Mouse (Mus musculus) forebrain, embryonic 16.5 days (tissue): ENCODE results near the gene G3bp1. TPM values are rescaled to one million over a fixed set of nuclear protein-coding genes. Genes with fewer than 3 reads are reported as not detected.

Experiments used
- ATAC-seq: fragments of 200-750 bp; cut with Nextera tagmentation; 2 replicates; pipeline ENCODE4 v1.8.0; 2017; ENCODE audit warnings: mild to moderate bottlenecking, moderate library complexity
- H3K27ac ChIP-seq: fragments of 300-500 bp; sonication (generic); 2 replicates; pipeline ENCODE4 v1.5.1; 2014; ENCODE audit warnings: low read length, control low read depth
- H3K27me3 ChIP-seq: fragments of 300-500 bp; sonication (generic); replicated peaks from 2 replicates; pipeline ENCODE4 v1.6.1; 2014; ENCODE audit warnings: low read length; ENCODE audit not compliant: control insufficient read depth, insufficient read depth
- H3K36me3 ChIP-seq: fragments of 300-500 bp; sonication (generic); 2 replicates; pipeline ENCODE4 v1.6.1; 2014; ENCODE audit not compliant: control insufficient read depth, insufficient read depth
- H3K4me1 ChIP-seq: fragments of 300-500 bp; sonication (generic); replicated peaks from 2 replicates; pipeline ENCODE4 v1.6.1; 2014; ENCODE audit warnings: low read length; ENCODE audit not compliant: control insufficient read depth, insufficient read depth
- H3K4me2 ChIP-seq: fragments of 300-500 bp; sonication (generic); 2 replicates; pipeline ENCODE4 v1.6.1; 2014; ENCODE audit warnings: mild to moderate bottlenecking, low read length, control low read depth
- H3K4me3 ChIP-seq: fragments of 300-500 bp; sonication (generic); replicated peaks from 2 replicates; pipeline ENCODE4 v1.5.1; 2014; ENCODE audit warnings: mild to moderate bottlenecking, low read length, control low read depth
- H3K9ac ChIP-seq: fragments of 300-500 bp; sonication (generic); replicated peaks from 2 replicates; pipeline ENCODE4 v1.6.1; 2014; ENCODE audit warnings: low read depth, low read length, control low read depth
- H3K9me3 ChIP-seq: fragments of 300-500 bp; sonication (generic); 2 replicates; pipeline ENCODE4 v1.6.1; 2016; ENCODE audit warnings: low read length; ENCODE audit not compliant: control insufficient read depth
- WGBS: fragments of 180-500 bp; shearing (Covaris S2); extraction: QIAGEN DNeasy Blood & Tissue Kit; methylation state at CpG from one replicate; pipeline ENCODE4 v1.1.7; 2014; 5-methylcytosine and 5-hydroxymethylcytosine counted together
- microRNA-seq: library from miRNA; unstranded; fragments of <30 nt; microRNA quantifications from one replicate; pipeline ENCODE4, GENCODE M21; 2017
- polyA plus RNA-seq: library from polyadenylated mRNA; unstranded; fragments of >200 nt; fragmentation: Nextera tagmentation; extraction: Ambion mirVana; gene quantifications from 2 replicates; pipeline ENCODE4 v1.2.1, GENCODE M21; 2015

G3bp1 gene
- polyA plus RNA-seq, 1 experiment from 2014 or later = 144 TPM

- no peak overlapping the region for H3K4me3 ChIP-seq
- no peaks in the 10 kb centered on the region for H3K27me3 ChIP-seq
- no peaks in the 10 kb centered on the region for H3K9me3 ChIP-seq
- no peaks in the 10 kb centered on the region for H3K4me1 ChIP-seq
- ATAC-seq = peak; percentile 85
- WGBS = 8% methylated on average over 9 of the region's 9 CpGs
- no peaks in the 10 kb centered on the region for H3K36me3 ChIP-seq
- no peak overlapping the region for H3K9ac ChIP-seq
- no peak overlapping the region for H3K4me2 ChIP-seq
- H3K27ac ChIP-seq = no peak overlapping the region
Measured at GRCm38 (mm10) chr11:55518806-55519674, 49.6 kb downstream of the G3bp1 start.

- no peaks in the 10 kb centered on the region for H3K9me3 ChIP-seq
- ATAC-seq = no peak
- no peak overlapping the region for H3K9ac ChIP-seq
- no peak overlapping the region for H3K27ac ChIP-seq
- no peaks in the 10 kb centered on the region for H3K36me3 ChIP-seq
- no peaks in the 10 kb centered on the region for H3K27me3 ChIP-seq
- peaks cover 10% of the 10 kb centered on the region for H3K4me1 ChIP-seq
- no peak overlapping the region for H3K4me2 ChIP-seq
- no peak overlapping the region for H3K4me3 ChIP-seq
- WGBS = 87% methylated on average over 7 of the region's 7 CpGs
Measured at GRCm38 (mm10) chr11:55530741-55531140, 61.3 kb downstream of the G3bp1 start.

- peak; percentile 88 for ATAC-seq
- H3K4me2 ChIP-seq = no peak overlapping the region
- H3K36me3 ChIP-seq = no peaks in the 10 kb centered on the region
- no peak overlapping the region for H3K4me3 ChIP-seq
- no peak overlapping the region for H3K9ac ChIP-seq
- H3K27me3 ChIP-seq = no peaks in the 10 kb centered on the region
- H3K27ac ChIP-seq = no peak overlapping the region
- WGBS = 30% methylated on average over 5 of the region's 5 CpGs
- H3K4me1 ChIP-seq = peaks cover 10% of the 10 kb centered on the region
- no peaks in the 10 kb centered on the region for H3K9me3 ChIP-seq
Measured at GRCm38 (mm10) chr11:55533378-55533777, 63.9 kb downstream of the G3bp1 start.

DNA sequence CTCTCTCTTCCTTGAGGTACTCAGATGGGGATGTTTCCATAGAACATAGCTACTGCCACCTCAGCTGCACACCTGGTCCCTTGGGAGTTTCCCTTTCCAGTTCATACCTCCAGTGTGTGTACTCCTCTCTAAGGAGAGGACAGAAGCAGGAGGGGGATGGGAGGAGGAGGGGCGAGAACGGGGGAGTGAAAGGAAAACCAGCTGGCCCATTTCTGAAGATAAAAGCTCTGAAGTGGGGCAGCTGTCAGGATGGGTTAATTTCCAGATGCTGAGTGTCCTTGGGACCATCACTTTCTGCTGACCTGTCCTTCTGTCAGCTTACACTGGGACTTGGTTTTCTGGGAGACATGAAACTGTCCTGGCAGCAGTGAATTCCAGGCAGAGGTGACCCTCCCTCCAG is 65.3 kb downstream of the G3bp1 start:
- no peak for ATAC-seq

GRCm38 (mm10) chr11:55542128-55542527 is 72.6 kb downstream of the G3bp1 start:
- H3K4me2 ChIP-seq = no peak overlapping the region
- H3K27ac ChIP-seq = no peak overlapping the region
- H3K27me3 ChIP-seq = no peaks in the 10 kb centered on the region
- 68% methylated on average over 7 of the region's 7 CpGs for WGBS
- no peaks in the 10 kb centered on the region for H3K4me1 ChIP-seq
- no peaks in the 10 kb centered on the region for H3K36me3 ChIP-seq
- H3K4me3 ChIP-seq = no peak overlapping the region
- no peak overlapping the region for H3K9ac ChIP-seq
- ATAC-seq = no peak
- H3K9me3 ChIP-seq = no peaks in the 10 kb centered on the region

More for the DNA sequence above, 65.3 kb downstream of the G3bp1 start:
- H3K9ac ChIP-seq = no peak overlapping the region
- 53% methylated on average over 2 of the region's 2 CpGs for WGBS
- H3K9me3 ChIP-seq = no peaks in the 10 kb centered on the region
- H3K27ac ChIP-seq = no peak overlapping the region
- H3K36me3 ChIP-seq = no peaks in the 10 kb centered on the region
- no peak overlapping the region for H3K4me2 ChIP-seq
- no peak overlapping the region for H3K4me3 ChIP-seq
- no peaks in the 10 kb centered on the region for H3K27me3 ChIP-seq
- peaks cover 10% of the 10 kb centered on the region for H3K4me1 ChIP-seq

DNA sequence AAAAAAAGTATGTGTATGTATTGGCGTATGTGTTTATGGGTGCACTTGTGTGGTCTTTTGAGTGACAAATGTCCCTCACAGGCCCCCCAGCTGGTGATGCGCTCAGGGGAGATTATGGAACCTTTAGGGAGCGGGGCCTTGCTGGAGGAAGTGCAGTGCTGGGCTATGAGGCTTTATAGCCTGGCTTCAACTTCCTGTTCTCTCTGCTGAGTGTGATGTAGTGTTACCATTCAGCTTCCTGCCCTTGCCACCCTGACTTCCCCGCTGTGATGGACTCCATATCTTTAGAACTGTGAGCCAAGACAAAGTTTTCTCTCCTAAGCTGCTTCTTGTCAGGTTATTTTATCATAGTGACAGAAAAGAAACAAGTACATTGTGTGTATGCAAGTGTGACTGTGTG is 73.2 kb downstream of the G3bp1 start:
- WGBS = 68% methylated on average over 4 of the region's 4 CpGs
- no peaks in the 10 kb centered on the region for H3K4me1 ChIP-seq

GRCm38 (mm10) chr11:55545690-55546089 is 76.2 kb downstream of the G3bp1 start:
- Histone ChIP-seq H3K27ac (no peak overlapping the region), H3K4me2 (no peak overlapping the region), H3K9ac (no peak overlapping the region), H3K9me3 (no peaks in the 10 kb centered on the region), H3K27me3 (no peaks in the 10 kb centered on the region), H3K4me3 (no peak overlapping the region), H3K36me3 (no peaks in the 10 kb centered on the region), H3K4me1 (no peaks in the 10 kb centered on the region)
- 93% methylated on average over 1 of the region's 1 CpGs for WGBS
- no peak for ATAC-seq

More for the DNA sequence above, 73.2 kb downstream of the G3bp1 start:
- H3K9ac ChIP-seq = no peak overlapping the region
- no peak overlapping the region for H3K4me3 ChIP-seq
- H3K27ac ChIP-seq = no peak overlapping the region
- no peak for ATAC-seq
- H3K36me3 ChIP-seq = no peaks in the 10 kb centered on the region
- H3K27me3 ChIP-seq = no peaks in the 10 kb centered on the region
- no peaks in the 10 kb centered on the region for H3K9me3 ChIP-seq
- H3K4me2 ChIP-seq = no peak overlapping the region

Small RNA genes within 50 kb of the gene (microRNA-seq; reads per million reads assigned to microRNA genes)
- gene Mir7652 = not detected

Other genes with a start within 250 kb of the G3bp1 start
- gene Fat2, start 133.1 kb upstream of the G3bp1 start, polyA plus RNA-seq = 0.04 TPM in 2 replicates
- gene Sparc, start 46.5 kb upstream of the G3bp1 start, polyA plus RNA-seq = 316 and 452 TPM in 2 replicates
- 218 and 221 TPM in 2 replicates for gene Atox1, start 8.4 kb upstream of the G3bp1 start, polyA plus RNA-seq
- 0.15 TPM in 1 of 2 replicates, not detected in the other for gene Glra1, start 138.5 kb downstream of the G3bp1 start, polyA plus RNA-seq